Mouse (Mus musculus) CD4-positive, CD25-positive, alpha-beta regulatory T cell, adult 2 months (primary cell): ENCODE results near the gene Tbc1d10c.
A peak's percentile ranks its signal among the peaks of the same experiment; 100 is the strongest.

Experiments used
- DNase-seq: peaks from one replicate; pipeline ENCODE4 v3.0.0-alpha.2; 2012; ENCODE audit warnings: low read depth, low spot score

Gene Tbc1d10c

DNA sequence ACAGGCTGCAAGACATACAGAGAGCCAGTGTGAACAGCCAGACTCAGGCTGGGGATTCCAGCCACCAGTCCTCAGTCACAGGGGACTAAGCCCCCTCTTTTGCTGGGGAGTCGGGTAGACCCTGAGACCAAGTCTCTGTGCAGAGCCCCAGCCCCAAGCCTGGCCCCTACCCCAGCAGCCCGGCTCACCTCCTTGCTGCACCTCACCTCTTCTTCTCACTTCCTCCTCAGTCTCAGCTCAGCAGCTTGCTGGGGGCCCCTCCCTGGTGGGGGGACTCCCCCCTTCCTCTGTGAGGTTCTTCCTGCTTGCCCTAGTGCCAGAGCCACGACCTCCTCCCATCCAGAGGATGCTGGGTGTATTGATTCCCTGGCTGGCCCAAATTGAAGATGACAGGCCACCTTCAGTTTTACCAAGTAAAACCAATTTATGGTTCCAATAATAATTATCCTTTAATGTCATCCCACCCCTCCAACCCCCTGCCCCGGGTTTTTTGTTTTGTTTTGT, at the start of gene Tbc1d10c:
Gene Tbc1d10c (minus strand): TSS at position 454 of the 504 bp plus-strand sequence.
- DNase-seq, result peak; percentile 88

DNA sequence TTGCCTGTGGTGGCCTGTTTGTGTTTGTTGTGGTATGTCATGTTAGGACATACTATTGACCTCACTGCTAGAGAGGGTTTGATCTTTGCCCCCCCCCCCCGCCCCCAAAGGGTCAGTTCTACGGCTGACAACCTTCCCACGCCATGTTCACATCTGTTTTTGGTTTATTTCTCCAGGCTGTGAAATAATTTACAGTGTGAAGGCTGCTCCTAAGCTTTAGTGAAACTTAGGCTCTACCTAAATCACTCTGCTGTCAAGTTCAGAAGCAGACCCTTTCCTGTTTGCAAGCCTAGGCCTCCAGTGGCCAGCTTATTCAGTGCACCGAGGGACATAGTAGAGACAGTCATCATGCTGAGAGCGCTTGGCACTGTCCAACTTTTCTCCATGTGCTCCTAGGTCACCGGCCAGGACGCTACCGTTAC, 49.2 kb upstream of the Tbc1d10c start:
- DNase-seq, result no peak

DNA sequence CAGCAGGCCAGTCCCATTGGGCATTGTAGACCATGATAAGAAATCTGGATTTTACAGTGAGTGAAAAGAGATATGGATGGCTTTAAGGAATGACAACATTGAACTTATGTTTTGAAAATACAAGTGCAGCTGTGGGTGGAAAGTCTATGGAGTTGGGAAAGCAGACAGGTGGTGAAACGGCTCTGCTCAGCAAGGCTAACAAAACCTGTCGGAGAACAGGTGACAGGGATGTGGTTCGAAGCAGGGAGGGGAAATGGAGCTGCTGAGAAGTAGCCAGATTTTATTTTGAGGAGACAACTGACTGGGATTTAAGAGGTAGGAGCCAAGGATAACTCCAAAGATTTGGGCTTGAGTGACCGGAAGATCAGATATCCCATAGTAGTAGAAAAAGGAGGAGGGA, 43.5 kb upstream of the Tbc1d10c start:
- DNase-seq, result no peak

DNA sequence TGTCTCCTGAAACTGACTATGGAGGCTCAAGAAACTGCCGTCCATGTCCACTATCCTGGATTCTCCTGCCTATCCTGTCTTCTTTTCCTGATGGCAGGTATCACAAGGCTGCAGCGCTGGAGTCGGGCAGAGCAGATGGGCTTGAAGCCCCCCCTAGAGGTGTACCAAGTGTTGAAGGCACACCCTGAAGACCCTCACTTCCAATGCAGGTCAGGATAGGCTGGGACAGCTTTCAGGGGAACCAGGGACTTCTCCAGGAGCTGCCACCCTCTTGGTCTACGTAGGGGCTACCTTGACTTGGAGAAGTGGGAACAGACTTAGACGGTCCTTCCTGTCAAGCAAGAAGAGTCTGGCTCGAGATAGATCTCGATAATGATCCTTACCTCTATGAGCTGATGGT, 41.6 kb upstream of the Tbc1d10c start:
- no peak for DNase-seq

DNA sequence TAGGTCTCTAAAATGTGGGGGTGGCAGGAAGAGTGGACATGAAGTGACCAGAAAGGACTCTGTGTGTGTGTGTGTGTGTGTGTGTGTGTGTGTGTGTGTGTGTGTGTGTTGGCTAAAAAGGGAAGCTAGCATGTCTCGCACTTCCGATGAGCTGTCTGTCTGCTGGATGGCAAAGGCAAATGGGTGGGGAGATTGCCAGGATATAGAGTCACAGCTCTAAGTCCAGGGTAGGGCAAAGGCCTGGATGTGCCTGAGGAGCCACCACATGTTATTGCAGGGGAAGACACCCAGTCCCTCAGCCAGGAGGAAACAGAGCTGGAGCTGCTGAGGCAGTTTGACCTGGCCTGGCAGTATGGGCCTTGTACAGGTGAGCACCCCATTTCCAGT, 41.1 kb upstream of the Tbc1d10c start:
- no peak for DNase-seq

DNA sequence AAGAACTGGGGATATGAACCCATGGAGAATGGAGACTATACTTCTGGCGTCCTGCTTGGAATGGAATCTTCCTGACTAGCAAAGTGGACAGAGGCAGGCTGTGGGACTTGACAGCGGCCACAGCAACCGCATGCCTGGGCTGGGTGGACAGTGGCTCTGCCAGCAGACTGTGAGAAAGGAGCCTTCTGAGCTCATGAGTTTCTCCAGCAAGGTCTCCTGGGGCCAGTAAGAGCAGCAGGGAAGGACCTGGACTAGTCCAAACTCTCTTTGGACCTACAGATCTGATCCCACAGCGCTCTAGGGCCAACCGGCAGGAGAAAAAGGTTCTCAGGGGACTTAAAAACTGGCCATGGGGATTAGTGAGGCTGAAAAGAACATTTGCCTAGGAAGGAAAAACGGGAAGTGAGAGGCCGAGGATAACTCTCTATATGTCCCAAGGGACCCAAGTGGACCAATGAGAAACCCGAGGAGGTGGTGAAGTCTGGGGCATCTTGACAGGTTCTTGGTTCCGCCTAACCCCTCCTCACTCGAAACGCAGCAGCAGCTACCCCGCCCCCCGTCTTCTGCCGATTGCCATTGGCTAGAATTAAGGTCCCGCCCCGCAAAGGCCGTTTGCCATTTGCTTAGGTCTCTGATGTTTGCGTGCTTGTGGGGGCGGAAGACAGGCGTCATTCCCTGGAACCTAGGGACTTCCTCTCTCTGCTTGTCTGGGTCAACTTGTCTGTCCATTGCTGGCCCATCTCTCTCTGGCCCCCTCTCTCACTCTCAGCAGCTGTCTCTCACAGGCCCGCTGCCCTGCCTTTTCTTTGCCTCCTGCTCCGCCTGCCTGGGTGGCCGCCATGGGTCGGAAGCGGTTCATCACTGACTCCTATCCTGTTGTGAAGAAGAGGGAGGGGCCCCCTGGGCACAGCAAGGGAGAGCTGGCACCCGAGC, 40.4 kb upstream of the Tbc1d10c start, which contains the start of gene Pold4:
Gene Pold4 (plus strand): TSS at position 647 of the 933 bp plus-strand sequence.
- peak; percentile 97 for DNase-seq

DNA sequence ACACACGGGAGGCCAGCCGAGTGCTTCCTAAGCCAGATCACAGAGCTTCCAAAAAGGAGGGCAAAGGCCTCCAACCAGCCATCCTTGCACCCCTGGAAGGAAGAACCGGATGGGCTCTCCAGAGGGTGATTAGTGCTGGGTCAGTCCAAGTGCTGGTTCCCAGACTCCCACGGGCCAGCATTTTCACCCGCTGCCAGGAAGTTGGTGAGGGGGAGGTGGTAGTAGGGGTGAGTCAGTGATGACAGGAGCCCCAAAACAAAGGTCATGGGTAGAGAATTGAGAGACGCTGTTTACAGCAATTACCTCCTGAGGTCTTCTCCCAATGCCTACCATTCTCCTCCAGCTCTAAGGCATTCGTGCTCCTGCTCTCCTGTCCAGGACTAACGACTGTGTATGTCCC, 39.3 kb upstream of the Tbc1d10c start:
- DNase-seq, result peak; percentile 53

DNA sequence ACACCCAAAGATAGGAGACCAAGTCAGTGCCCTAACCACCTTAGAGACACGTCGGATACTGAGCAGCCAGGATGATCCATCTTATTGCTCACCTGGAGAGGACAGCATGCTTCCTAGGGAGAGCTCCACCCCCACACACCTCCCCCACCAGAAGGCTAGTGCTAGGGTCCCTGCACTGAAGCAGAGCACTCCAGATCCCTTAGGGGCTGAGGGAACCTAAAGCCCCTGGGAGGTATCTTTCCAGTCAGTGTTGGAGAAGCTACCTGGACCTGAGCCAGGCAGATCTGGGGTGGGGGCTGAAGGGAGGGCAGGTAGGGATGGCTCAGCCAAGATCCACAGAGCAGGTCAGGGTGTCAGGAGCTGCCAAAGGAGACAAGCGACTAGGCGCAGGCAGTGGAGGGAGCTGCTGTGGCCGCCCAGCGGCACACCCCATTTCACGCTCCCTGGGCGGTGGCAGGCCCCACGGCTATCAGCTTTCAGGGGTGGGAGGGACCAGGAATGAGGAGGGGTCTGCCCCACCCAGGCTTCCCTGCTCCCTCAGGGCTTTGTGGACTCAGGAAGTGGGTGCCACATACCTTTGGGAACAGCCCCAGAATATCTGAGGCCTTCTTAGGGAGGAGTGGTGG, 38.5 kb upstream of the Tbc1d10c start:
- DNase-seq, result no peak

DNA sequence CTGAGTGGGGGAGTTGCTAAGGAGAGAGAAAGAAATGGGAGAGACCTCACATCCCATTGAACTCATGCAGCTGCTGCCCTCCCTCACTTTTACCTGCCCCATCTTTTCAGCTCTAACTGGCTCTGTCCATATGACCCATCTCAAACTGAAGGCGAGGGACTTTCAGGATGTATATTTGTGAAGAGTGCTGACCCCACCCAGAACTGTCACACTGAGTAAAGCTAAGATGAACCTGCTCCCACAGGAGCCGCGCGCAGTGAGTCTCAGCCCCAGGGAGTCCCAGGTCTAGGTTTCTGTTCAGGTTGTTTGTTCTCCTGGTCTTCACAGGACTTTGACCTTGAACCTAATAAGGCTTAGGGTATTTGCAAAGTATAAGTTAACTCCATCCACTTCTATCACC, 37.8 kb upstream of the Tbc1d10c start:
- DNase-seq, result no peak

DNA sequence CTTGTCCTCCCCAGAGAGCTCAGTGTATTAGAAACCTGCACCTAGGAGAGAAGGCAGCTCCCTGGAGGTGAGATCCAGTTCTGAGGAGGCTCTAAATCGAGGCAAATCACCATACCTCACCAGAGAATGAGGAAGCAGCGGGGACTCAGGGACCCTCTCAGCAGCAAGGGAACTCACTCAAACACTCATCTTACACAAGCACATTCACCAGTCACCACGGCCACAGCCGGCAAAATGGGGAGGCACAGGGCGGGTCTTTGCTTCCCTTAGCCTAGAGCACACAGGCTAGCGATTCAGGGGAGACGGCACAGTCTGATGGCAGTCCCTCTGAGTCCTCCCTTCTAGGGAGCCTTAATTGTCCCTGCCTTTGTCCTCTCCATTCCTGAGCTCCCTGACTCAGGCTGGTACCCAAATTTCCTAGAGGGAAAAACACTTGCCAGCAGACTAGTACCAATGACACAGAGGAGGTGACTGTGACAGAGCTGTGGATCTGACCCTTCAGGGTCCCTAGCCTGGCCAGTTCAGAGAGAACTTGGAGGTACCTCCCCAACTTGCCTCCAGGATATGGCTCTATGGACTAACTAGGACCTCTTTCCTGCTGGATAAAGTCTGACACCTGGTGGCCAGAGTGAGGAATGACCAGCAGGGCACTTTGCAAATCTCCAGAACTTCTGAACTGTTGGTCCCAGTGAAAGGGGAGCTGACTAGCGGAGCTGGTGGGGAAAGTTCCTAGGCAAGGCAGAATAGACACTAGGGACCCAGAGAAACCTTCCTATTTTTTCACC, 37.0 kb upstream of the Tbc1d10c start:
- DNase-seq, result peak; percentile 87

DNA sequence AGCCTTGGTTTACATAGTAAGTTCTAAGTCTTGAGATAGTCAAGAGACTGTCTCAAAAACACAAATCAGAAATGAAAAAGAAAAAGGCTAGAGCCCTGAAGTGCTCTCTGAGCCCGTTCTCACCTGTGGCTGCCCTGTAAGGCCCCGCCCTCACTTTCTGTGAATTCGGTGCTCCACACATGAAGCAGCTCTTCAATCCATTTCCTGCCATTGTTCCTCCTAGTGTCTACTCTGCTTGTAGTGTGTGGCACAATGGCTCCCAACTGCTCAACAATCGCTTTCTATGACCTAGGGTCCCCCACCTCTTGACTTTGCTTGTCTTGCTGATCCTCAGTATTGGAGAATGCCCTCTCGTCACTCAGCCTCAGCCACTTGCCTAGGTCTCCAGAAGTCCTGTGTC, 36.4 kb upstream of the Tbc1d10c start:
- peak; percentile 65 for DNase-seq

DNA sequence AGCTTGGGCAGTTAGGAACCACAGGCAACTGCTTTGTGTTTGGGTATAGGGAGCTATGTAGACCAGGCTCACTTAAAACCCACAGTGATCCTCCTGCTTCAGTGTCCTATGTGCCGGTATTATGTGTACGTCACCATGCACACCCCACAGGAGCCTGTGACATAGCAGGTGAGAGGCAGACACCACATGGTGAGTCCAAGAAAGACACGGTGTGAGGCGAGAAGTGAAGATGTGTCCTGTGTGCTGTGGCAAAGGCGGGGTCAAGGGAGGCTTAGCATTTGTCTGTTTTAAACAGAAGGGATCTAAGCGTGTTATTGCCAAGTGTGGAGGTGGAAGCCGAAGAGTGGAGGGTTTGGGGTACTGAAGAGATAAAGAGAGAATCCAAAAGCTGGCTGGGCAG, 35.7 kb upstream of the Tbc1d10c start:
- DNase-seq, result no peak

DNA sequence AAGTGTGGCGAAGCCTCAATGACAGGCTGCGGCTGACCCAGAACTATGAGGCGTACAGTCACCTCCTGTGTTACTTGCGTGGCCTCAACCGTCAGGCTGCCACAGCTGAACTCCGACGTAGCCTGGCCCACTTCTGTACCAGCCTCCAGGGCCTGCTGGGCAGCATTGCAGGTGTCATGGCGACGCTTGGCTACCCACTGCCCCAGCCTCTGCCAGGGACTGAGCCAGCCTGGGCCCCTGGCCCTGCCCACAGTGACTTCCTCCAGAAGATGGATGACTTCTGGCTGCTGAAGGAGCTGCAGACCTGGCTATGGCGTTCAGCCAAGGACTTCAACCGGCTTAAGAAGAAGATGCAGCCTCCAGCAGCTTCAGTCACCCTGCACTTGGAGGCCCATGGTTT, 31.1 kb upstream of the Tbc1d10c start:
- no peak for DNase-seq

DNA sequence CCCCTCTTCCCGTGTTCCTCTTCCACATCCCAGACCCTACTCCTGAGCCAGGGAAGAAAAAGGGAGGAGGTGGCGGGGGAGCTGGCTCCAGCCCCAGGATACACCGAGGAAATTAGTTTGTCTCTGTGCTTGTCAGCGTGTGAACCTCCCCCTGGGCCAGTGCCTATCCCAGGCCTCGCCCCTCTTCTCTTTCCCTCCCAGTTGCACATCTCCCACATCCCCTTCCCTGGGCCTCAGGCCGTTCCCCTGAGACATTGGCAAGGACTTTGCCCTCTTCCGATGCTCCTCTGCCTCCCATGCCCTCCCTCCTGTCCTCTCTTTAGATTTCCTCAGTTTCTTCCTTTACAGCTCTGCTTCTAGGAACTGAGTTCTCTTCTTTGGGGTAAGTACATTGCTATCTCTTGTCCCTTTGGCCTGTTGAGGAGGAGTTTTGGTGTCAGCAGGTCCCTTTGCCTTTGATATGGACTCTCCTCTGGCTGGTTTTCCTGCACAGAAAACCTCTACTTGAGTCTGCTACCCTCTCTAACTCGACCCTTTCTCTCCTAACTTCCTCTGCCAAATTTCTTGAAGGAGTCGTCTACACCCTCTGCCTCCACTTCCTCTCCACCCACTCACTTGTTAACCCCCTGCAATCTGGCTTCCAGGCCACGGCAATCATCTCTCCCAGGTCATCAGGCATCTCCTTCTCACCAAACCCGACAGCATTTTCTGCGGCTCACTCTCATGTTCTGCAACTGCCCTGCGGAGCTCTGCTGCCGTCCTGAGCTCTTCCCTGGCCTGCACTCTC, 30.1 kb upstream of the Tbc1d10c start:
- peak; percentile 41 for DNase-seq

DNA sequence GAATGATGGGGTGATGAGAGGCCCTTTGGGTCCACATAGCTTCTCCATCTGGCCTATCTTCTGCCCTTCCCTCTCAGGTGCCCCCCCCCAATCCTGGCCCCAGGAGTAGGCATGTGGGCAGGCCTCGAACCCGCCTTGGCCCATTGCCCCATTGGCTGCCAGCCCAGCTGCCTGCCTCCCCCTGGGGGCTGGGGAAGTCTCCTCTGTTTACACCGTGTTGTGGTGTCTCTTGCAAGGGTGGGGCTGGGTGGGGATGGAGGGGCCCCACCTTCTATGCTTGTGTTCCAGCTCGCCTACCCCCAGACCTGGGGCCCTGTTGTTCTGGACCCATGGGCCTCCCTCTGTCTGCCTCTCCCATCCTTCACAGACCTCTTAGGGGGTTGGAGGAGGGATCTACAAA, 29.3 kb upstream of the Tbc1d10c start:
- no peak for DNase-seq

DNA sequence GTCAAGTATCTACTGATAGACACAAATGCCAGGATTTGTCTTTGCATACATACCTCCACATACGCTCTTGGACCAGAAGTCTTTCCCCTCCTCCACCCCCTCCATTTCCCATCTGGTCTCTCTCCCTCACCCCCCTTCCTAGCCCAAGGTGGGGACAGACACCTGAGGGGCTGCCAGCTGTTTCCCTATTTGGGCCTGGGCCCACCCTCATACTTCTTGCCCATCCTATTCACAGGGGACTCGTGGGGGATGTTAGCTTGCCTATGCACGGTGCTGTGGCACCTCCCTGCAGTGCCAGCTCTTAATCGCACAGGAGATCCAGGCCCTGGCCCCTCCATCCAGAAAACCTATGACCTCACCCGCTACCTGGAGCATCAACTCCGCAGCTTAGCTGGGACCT, 28.9 kb upstream of the Tbc1d10c start:
- no peak for DNase-seq

DNA sequence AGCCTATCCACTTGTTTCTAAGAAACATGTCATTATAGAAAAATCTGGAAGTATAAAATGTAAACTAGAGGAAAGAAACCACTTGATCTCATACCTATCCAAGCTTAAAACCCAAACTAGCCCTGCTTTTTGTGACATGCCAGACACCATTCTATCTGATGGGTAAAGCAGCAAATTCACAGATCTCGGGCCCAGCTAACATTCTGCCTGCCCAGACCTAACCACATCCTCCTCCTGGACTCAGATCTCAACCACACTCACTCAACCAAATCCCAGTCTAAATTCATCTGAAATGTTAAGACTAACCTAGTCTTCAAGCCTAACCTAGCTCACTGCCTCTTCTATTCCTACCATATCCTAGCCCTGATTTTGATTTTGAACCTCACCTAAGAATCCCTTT, 27.7 kb upstream of the Tbc1d10c start:
- DNase-seq, result peak; percentile 62

DNA sequence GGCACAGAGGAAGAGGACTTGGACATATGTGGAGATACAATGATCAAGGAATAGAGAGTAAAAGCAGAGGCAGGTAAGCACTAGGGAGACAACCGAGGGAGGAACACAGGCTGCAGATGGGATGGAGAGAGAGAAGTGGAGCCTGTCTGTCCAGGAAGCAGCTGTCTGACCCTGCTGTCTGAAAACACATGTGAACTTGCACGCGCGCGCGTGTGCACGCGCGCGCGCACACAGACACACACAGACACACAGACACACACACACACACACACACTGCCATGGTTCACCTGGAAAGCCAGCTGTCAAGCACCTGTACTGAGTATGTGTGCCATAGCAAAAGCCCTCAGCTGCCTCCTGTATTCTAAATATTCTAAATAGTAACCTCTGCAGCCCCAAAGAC, 27.2 kb upstream of the Tbc1d10c start:
- peak; percentile 21 for DNase-seq

DNA sequence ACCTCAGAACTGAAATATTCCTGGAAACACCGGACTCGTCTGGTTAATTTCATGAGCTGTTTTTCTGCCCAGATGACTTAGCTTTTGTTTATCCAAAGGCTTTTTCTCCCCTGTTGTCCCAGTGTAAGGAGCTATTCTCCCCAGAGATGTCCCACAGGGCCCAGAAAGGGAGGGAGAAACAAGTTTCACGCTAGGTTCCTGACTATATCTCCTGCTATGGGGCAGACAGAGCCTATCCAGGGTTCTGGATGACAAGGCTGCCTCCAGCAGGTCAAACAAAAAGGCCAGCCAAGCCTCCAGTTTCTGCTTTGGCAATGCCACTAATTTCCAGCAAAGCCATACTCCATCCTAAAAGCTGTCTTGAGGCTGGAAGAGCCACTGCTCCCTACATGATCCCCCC, 26.8 kb upstream of the Tbc1d10c start:
- DNase-seq, result no peak

DNA sequence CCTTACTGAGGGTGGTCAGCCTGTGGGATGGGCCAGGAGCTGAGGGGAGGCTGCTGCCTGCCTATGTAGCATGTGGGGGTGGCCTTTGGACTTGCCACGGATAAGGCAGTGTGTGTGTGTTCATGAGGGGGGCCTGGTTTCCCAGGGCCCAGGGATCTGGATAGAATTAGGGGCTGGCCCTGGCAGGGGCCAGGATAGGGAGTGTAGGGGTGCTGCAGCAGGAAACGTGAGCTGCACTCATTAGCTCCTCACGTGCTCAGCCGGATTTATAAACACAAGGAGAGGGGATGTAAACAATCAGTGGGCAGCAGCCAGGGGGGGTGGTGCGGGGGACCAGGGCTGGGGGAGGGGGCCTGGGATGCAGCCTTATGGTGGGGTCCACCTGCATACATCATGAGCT, 26.1 kb upstream of the Tbc1d10c start:
- peak; percentile 4 for DNase-seq

DNA sequence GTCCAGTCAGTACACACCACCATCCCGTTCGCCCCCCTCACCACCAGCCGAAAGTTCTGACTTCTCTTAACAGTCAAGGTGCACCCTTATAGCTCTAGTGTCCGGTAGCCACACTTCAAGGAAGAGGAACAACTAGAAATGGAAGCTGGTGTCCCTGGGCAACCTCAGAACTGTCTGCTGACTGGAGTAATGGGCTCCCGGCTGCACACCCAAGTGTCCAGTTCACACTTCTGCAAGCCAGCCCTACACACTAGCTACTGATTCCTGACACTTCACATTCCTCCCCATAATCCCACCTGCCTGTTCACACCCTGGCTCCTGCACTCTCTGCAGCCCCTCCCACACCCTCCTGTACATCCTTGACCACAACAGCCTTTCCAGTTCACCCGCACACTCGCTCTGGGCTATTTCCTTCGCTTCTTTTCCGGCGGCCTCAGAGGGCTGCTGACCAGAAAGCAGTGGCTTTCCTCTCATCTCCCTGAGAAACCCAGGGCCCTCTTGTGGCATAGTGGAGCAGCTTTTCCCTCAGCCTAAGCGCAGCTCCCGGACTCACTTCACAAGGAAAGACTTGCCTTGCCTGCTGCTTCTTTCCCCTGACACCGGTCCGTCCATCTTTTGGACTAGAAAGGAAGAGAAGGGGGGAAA, 25.1 kb upstream of the Tbc1d10c start:
- DNase-seq, result peak; percentile 8
